Mouse (Mus musculus): ENCODE measurements around the gene Slc8a2. TPM values are rescaled to one million over a fixed set of nuclear protein-coding genes. Genes with fewer than 3 reads are reported as not detected.

Gene Slc8a2
- polyA plus RNA-seq, 1 experiment, result 0.01 TPM

DNA sequence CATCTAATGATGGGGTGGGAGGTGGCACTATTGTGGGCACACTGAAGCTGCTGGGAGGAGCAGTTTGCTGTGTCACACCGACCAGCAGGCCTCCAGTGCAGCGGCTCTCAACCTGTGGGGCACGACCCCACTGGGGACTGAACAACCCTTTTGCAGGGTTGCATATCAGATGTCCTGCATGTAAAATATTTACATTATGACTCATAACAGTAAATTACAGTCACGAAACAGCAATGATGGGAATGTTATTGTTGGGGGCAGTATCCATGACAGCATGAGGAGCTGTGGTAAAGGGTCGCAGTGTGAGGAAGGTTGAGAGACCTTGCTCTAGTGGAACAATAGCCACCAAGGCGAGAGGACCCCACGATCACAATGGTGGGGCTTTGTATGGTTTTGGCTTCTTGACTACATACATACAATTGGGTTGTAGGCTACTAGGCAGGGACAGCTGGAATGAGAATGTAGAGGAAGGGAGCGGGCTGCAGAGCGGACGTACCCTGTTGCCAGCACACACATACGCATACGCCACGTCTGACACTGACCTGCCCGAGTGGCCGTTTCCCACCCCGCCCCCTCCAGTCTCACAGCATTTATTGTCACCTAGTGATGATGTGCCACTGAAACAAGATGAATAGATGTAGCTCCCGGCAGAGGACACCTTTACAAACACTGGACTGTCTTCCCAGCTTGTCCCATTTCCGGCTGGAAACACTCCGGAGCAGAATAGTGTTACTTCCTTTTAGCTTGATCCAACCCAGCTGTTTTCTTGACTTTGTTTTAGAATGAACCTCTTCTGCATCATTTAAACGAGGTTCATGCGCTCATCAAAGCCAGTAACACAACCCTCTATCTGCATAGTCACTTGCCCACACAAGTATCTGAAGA, 79.4 kb downstream of the Slc8a2 start:
- no peak for TF ChIP-seq GATA1 (IDR thresholded peaks at IDR 0.05; ENCODE audit: low read length)

Other genes with a start within 250 kb of the Slc8a2 start
- gene Crx, start 249.9 kb upstream of the Slc8a2 start, polyA plus RNA-seq (2012), result not detected in 2 replicates
- gene Crxos, start 247.2 kb upstream of the Slc8a2 start, polyA plus RNA-seq (2012), result not detected in 2 replicates
- gene Selenow, start 207.4 kb upstream of the Slc8a2 start, polyA plus RNA-seq (2012), result 1,588 and 1,768 TPM in 2 replicates
- 874 and 894 TPM in 2 replicates for gene Nop53, start 183.8 kb upstream of the Slc8a2 start, polyA plus RNA-seq (2012)
- 0.31 and 0.33 TPM in 2 replicates for gene Ehd2, start 162.3 kb upstream of the Slc8a2 start, polyA plus RNA-seq (2012)
- gene Bicra, start 81.9 kb upstream of the Slc8a2 start, polyA plus RNA-seq (2012), result 82.3 and 97.4 TPM in 2 replicates
- gene Zfp541, start 68.0 kb upstream of the Slc8a2 start, polyA plus RNA-seq (2012), result 0.01 TPM in 1 of 2 replicates, not detected in the other
- 271 and 283 TPM in 2 replicates for gene Napa, start 31.4 kb upstream of the Slc8a2 start, polyA plus RNA-seq (2012)
- gene Kptn, start 9.9 kb upstream of the Slc8a2 start, polyA plus RNA-seq (2012), result 32.6 and 47.9 TPM in 2 replicates
- gene Meis3, start 45.3 kb downstream of the Slc8a2 start, polyA plus RNA-seq (2012), result not detected in 2 replicates
- gene Dhx34, start 92.2 kb downstream of the Slc8a2 start, polyA plus RNA-seq (2012), result 26.6 and 27.1 TPM in 2 replicates
- 0.08 and 0.14 TPM in 2 replicates for gene C5ar2, start 114.3 kb downstream of the Slc8a2 start, polyA plus RNA-seq (2012)
- gene C5ar1, start 129.7 kb downstream of the Slc8a2 start, polyA plus RNA-seq (2012), result 0.02 TPM in 1 of 2 replicates, not detected in the other
- gene Inafm1, start 143.8 kb downstream of the Slc8a2 start, polyA plus RNA-seq (2012), result 326 and 427 TPM in 2 replicates
- 142 and 204 TPM in 2 replicates for gene Ccdc9, start 157.0 kb downstream of the Slc8a2 start, polyA plus RNA-seq (2012)
- 226 and 291 TPM in 2 replicates for gene Bbc3, start 178.6 kb downstream of the Slc8a2 start, polyA plus RNA-seq (2012)